Mouse (Mus musculus) splenic B cell, adult 2 months (primary cell): ENCODE results near the gene Ccn2.

ENCODE experiments used
- DNase-seq: peaks from one replicate; pipeline ENCODE4 v3.0.0-alpha.2; 2011; ENCODE audit warnings: low read depth, low spot score
- H3K27me3 ChIP-seq: 2 replicates; pipeline ENCODE4 v1.6.1; 2012; ENCODE audit warnings: mild to moderate bottlenecking, low read length, moderate library complexity, mixed read lengths; ENCODE audit not compliant: control insufficient read depth, poor library complexity, insufficient read depth, severe bottlenecking
- H3K36me3 ChIP-seq: 2 replicates; pipeline ENCODE4 v1.6.1; 2012; ENCODE audit warnings: mild to moderate bottlenecking, low read length, moderate library complexity, mixed read lengths; ENCODE audit not compliant: control insufficient read depth, poor library complexity, insufficient read depth, severe bottlenecking

The Ccn2 gene

GRCm38 (mm10) chr10:24625060-24625701, 29.9 kb downstream of the Ccn2 start:
- DNase-seq, result peak; percentile 89
- H3K36me3 ChIP-seq, result no peaks in the 10 kb centered on the region
- H3K27me3 ChIP-seq, result no peaks in the 10 kb centered on the region

GRCm38 (mm10) chr10:24627262-24627661, 32.0 kb downstream of the Ccn2 start:
- Histone ChIP-seq H3K36me3 (no peaks in the 10 kb centered on the region), H3K27me3 (no peaks in the 10 kb centered on the region)
- DNase-seq, result no peak

GRCm38 (mm10) chr10:24628466-24628865, 33.2 kb downstream of the Ccn2 start:
- no peak for DNase-seq
- no peaks in the 10 kb centered on the region for H3K27me3 ChIP-seq

GRCm38 (mm10) chr10:24629086-24629720, 34.0 kb downstream of the Ccn2 start:
- Histone ChIP-seq H3K36me3 (no peaks in the 10 kb centered on the region), H3K27me3 (no peaks in the 10 kb centered on the region)
- DNase-seq, result no peak

More at GRCm38 (mm10) chr10:24628466-24628865, 33.2 kb downstream of the Ccn2 start:
- H3K36me3 ChIP-seq, result no peaks in the 10 kb centered on the region

GRCm38 (mm10) chr10:24630469-24631081, 35.3 kb downstream of the Ccn2 start:
- Histone ChIP-seq H3K36me3 (no peaks in the 10 kb centered on the region), H3K27me3 (no peaks in the 10 kb centered on the region)
- peak; percentile 77 for DNase-seq

- DNase-seq, result no peak
- H3K36me3 ChIP-seq, result no peaks in the 10 kb centered on the region
- no peaks in the 10 kb centered on the region for H3K27me3 ChIP-seq
Observed at GRCm38 (mm10) chr10:24631122-24631521, 35.9 kb downstream of the Ccn2 start.

GRCm38 (mm10) chr10:24634288-24634687, 39.0 kb downstream of the Ccn2 start:
- DNase-seq, result no peak
- H3K27me3 ChIP-seq, result no peaks in the 10 kb centered on the region
- no peaks in the 10 kb centered on the region for H3K36me3 ChIP-seq

GRCm38 (mm10) chr10:24635331-24635815, 40.1 kb downstream of the Ccn2 start:
- DNase-seq, result peak; percentile 39
- Histone ChIP-seq H3K36me3 (no peaks in the 10 kb centered on the region), H3K27me3 (no peaks in the 10 kb centered on the region)

GRCm38 (mm10) chr10:24635884-24636283, 40.6 kb downstream of the Ccn2 start:
- peak; percentile 20 for DNase-seq
- Histone ChIP-seq H3K27me3 (no peaks in the 10 kb centered on the region), H3K36me3 (no peaks in the 10 kb centered on the region)

GRCm38 (mm10) chr10:24636986-24637385, 41.7 kb downstream of the Ccn2 start:
- no peak for DNase-seq
- no peaks in the 10 kb centered on the region for H3K36me3 ChIP-seq

GRCm38 (mm10) chr10:24638306-24639070, 43.2 kb downstream of the Ccn2 start:
- H3K27me3 ChIP-seq, result no peaks in the 10 kb centered on the region
- H3K36me3 ChIP-seq, result no peaks in the 10 kb centered on the region

More at GRCm38 (mm10) chr10:24636986-24637385, 41.7 kb downstream of the Ccn2 start:
- no peaks in the 10 kb centered on the region for H3K27me3 ChIP-seq

GRCm38 (mm10) chr10:24639596-24639995, 44.4 kb downstream of the Ccn2 start:
- no peaks in the 10 kb centered on the region for H3K27me3 ChIP-seq
- no peak for DNase-seq

More at GRCm38 (mm10) chr10:24638306-24639070, 43.2 kb downstream of the Ccn2 start:
- DNase-seq, result no peak

GRCm38 (mm10) chr10:24640186-24640875, 45.1 kb downstream of the Ccn2 start:
- no peak for DNase-seq
- Histone ChIP-seq H3K36me3 (no peaks in the 10 kb centered on the region), H3K27me3 (no peaks in the 10 kb centered on the region)

More at GRCm38 (mm10) chr10:24639596-24639995, 44.4 kb downstream of the Ccn2 start:
- H3K36me3 ChIP-seq, result no peaks in the 10 kb centered on the region
